Mouse (Mus musculus): Measurements from ENCODE around the gene Secisbp2.
"Not testable (repeated sequence)": the region's sequence is repeated elsewhere in the genome, so short reads cannot be mapped to it uniquely, and the experiment has no call there.

The Secisbp2 gene

GRCm38 (mm10) chr13:51651408-51652064 lies at the start of gene Secisbp2:
Gene Secisbp2 (plus strand): TSS chr13:51651697.
- CTCF ChIA-PET: no interaction called here

GRCm38 (mm10) chr13:51602764-51603163 lies 48.7 kb upstream of the Secisbp2 start:
- CTCF ChIA-PET: no interaction called here

DNA sequence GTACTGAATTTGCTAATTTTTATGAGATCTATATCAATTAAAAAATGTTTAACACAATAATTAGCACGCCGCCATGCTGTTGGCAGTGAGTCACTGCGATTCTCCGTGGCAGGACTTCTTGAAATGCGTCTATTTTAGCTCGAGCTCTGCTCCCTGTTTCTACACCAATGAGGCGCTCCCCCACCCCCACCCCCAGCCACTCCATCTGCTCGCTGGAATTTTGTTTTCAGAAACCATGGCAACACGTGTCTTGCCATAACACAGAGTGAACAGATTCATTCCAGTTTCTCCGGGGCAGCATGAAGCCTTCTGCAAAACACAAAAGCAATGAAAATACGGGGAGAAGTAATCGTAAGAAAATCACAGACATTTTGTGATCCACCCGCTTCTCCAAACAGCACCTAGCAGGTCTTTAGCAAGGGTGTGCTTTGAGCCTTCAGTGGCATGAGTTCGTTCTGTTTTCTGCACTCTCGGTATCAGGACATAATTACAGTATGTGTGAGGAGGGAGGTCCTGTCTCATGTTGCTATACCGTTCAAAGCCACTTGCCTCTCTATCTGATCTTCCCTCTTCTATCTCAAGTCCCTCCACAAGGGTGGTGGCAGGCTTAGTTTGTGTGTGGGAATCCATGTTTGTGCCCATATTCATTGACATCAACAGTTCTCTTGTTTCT lies 48.1 kb upstream of the Secisbp2 start:
- CTCF ChIA-PET: no interaction called here

DNA sequence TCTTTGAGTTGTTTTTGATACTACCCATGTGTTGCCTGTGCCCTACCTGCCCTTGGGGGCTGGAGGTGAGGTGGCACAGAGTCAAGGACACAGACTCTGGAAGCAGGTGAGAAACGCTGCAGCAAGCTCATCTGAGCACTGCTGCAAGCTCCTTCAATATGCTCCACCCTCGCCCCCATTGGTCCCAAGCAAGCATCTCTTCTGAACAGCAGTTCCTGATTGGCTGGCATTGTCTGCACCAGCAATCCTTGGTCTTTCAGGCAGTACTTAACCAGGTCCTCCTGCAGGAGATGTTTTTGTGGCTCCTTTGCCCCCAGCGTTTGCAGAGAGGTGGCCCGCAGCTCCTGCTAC lies 47.6 kb upstream of the Secisbp2 start:
- CTCF ChIA-PET: no interaction called here

DNA sequence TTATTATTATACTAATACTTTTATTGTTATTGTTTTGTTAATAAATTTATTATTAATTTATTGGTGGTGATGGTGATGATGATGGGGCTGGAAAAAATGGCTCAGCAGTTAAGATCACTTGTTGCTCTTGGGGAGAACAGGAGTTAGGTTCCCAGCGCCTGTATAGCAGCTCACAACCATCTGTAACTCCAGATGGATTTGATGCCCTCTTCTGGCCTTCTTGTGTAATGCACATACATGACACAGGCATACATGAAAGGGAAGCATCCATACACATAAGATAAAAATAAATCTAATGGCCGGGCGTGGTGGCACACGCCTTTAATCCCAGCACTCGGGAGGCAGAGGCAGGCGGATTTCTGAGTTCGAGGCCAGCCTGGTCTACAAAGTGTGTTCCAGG lies 42.3 kb upstream of the Secisbp2 start:
- CTCF ChIA-PET: no interaction called here

DNA sequence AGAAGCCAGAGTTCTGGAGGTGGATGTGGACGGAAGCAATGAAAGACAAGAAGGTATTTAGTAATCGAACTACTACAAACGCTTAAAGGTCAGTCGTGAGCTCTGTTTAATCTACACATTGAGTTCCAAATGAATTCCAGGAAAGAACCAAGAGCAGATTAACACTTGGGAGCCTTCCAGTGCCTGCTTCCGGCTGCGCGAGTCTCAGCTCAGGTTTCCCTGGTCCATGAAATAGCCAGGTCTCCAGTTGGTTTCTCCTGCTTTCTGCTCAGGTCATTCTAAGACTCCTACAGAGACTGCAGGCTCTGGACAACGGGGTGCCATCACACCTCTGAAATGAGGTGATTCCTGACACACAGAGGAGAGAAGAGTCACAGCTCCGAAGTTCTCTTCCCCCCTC lies 40.4 kb upstream of the Secisbp2 start:
- CTCF ChIA-PET: interaction anchor here (0.6 to 0.7 kb wide), 2 partner anchors 78 to 203 kb away, joined by 3 to 10 read pairs; no protein-coding TSS in a partner anchor

DNA sequence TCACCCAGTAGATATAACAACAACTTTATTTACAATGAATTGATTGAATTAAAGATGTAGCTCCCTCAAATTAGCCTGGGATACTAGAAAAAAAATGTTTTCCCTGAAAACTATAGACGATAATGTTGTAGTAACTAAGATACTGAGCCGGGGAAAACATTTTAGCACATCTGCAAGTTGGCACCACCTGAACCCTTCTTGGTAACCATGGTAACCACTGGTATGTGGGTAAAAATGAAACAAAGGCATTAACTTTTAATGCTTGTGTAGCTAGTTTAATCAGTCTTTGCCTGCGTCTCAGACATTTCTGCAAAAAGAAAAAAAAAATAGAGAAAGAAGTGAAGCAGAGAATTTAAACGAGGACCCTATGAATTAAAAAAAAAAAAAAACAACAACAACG lies 40.0 kb upstream of the Secisbp2 start:
- CTCF ChIA-PET: interaction anchor here (0.6 to 0.7 kb wide), 4 partner anchors 78 to 296 kb away, joined by 3 to 10 read pairs (median 4); no protein-coding TSS in a partner anchor

GRCm38 (mm10) chr13:51615815-51616214 lies 35.7 kb upstream of the Secisbp2 start:
- CTCF ChIA-PET: no interaction called here

DNA sequence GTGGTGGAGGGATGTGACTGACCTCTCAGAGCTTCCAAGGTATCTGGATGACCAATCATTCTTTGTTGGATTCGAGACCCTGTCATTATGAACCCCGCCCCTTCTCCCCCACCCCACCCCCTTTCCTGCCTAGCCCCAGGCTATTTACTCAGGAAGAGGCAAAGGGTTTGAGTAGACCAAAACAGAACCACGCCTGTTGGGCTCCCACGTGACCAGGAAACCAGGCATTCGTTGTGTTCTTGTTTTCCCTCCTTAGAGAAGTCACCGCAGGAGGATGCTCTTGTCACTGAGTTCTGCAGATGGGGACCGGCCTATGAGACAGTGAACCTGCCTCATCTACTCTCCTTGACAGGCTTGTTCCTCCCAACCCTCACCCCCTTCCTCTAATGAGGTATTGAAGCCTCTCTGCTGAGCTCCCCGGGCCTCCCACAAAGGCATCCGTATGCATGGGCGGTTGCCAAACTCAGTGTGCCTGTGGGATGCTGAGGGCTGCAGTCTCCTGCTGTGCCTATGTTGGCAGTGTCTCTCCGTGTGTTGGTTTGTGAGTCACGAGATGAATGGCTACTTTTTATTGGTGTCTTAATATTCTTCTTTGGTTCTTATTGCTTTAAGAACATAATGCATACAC lies 35.0 kb upstream of the Secisbp2 start:
- CTCF ChIA-PET: interaction anchor here (0.6 to 1.0 kb wide), 2 partner anchors 667 to 677 kb away, joined by 4 to 6 read pairs; no protein-coding TSS in a partner anchor

DNA sequence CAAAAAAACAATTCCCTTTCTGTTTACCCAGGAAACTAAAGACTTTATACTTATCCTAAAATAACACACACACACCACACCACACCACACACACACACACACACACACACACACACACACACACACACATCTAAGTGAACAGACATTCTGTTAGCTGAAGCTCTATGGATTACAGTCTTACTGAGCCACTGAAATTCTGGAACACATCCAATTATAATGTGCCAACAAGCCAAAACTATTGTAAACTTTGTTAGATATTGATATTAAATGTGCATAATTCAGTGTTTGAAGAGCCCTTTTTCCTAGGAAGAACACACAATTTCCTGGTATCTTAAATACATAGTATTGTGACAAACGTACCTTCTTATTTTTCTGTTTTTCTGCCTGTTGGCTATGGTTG lies 34.2 kb upstream of the Secisbp2 start:
- CTCF ChIA-PET: interaction anchor here (0.6 to 1.0 kb wide), 4 partner anchors 66 to 922 kb away, joined by 3 to 13 read pairs (median 5); no protein-coding TSS in a partner anchor

- CTCF ChIA-PET: interaction anchor here (0.7 kb wide), 2 partner anchors 65 to 921 kb away, joined by 3 to 13 read pairs; no protein-coding TSS in a partner anchor
These were observed 33.6 kb upstream of the Secisbp2 start for GRCm38 (mm10) chr13:51617861-51618260.

DNA sequence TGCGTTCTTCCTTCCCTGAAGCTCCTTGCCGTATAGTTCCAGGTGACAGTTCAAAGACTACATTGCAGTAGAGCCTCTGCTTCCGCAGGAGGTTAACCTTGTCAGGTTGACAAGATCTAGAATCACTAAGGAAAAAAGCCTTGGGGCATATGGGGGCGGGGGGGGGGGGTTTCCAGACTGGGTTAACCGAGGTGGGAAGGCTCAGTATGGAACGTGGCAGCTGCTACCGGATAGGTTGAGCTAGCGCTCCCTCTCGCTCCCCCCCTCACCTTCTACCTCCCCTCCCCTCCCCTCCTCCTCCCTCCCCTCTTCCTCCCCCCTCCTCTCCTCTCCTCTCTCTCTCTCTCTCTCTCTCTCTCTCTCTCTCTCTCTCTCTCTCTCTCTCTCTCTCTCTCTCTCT lies 32.9 kb upstream of the Secisbp2 start:
- CTCF ChIA-PET: no interaction called here

DNA sequence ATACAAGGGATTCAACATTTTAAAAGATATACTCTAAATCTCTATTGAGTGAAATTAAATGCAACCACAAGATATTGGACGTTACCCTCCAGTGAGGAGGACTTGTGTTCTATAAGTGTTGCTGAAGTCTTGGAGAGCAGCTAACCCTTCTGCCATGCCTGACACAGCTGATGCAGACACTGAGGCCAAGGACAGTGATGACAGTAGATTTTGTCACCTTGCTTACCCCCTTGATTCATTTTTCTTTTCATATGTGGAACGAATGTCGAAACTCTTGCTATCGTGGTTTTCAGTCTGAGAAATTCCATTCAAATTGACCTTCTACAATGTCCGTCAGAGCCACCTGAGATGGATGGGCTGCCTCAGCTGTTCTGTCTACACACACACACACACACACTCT lies 28.9 kb upstream of the Secisbp2 start:
- CTCF ChIA-PET: no interaction called here

DNA sequence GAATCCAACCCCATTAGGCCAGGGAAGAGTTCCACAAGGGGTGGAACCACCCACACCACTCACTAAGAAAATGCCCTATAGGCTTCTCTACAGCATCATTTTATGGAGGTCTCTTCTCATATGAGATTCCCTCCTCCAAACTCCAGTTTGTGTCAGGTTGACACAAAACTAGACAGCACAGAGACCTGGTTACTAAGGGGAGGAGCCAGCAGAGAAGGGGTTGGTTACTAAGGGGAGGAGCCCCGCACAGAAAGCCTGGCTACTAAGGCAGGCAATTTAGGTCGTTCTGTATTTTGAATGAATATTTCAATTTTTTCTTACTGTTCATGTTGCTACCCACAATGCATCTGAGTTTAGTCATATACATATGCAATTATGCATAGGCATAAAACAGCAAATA lies 27.8 kb upstream of the Secisbp2 start:
- CTCF ChIA-PET: no interaction called here

GRCm38 (mm10) chr13:51628273-51628848 lies 23.1 kb upstream of the Secisbp2 start:
- CTCF ChIA-PET: no interaction called here

GRCm38 (mm10) chr13:51631354-51631992 lies 20.0 kb upstream of the Secisbp2 start:
- CTCF ChIA-PET: no interaction called here

GRCm38 (mm10) chr13:51632560-51633218 lies 18.8 kb upstream of the Secisbp2 start:
- CTCF ChIA-PET: no interaction called here

DNA sequence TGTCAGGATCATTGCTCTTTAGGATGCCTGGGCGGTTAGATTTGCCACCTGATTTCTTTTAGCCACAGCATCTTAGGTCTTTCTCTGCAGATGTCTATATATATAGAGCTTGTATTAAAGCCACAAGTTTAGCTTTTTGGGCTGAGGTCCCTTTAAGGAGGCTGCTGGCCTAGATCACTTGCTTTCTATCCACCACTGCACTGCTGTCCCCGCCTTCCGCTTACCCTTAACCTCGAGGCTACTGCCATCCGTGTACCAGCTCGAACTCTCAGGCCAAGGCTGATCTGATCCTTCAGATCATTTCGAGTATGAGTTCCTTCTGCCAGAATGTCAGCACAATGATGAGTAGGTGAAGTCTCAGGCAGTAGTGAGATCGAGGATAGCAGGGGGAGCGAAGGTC lies 16.1 kb upstream of the Secisbp2 start:
- CTCF ChIA-PET: not testable (repeated sequence)

DNA sequence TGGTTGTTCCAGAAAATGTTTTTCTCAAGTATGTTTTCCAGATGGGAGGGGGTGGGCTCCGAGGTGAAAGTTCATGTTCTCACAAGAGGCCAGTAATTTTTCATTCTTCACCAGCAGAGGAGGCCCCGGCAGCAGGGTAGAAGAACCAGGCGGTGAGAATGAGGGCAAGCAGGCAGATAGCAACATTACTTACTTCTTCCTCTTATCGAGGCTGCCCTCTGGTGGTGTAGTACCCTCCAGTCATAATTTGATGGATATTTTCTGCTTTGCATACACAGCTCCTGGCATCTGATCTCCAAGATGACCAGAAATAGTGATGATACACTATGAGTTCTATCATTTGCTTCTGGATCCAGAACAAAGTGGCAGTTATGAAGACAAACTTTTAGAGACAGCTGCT lies 12.5 kb upstream of the Secisbp2 start:
- CTCF ChIA-PET: no interaction called here

GRCm38 (mm10) chr13:51641424-51641823 lies 10.1 kb upstream of the Secisbp2 start:
- CTCF ChIA-PET: interaction anchor here (0.7 kb wide), 1 partner anchor 21 kb away, joined by 3 read pairs; no protein-coding TSS in a partner anchor

DNA sequence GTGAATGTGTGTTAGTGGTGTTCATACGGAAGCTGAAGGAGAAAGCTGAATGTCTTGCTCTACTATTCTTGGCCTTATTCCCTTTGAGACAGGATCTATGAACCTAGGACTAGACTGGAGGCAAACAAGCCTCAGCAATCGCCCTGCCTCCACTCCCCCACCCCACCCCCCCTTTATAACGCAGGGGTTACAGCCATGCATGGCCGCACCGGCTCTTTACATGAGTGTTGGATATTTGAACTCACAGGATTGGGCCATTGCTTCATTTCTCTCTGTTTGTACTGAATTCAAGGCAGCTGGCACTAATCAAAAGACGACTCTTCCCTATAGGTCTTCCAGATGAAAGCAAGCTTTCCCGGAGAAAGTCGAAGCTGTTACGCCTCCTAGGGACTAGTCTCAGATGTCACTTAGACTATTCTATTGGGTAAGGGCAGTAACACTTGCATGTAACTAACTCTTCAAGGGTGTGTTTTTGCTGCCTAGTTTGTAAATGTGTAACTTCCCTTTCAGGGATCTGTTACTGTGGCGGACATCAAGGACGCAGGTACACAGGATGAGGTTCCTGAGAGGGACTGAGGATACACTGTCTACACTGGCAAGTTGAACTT lies 9.2 kb upstream of the Secisbp2 start:
- CTCF ChIA-PET: interaction anchor here (0.7 kb wide), 1 partner anchor 20 kb away, joined by 3 read pairs; no protein-coding TSS in a partner anchor

All from spleen, embryonic (tissue).